Comparison of ENCODE assay signal across 8 mouse cellular contexts in the genomic region with DNA sequence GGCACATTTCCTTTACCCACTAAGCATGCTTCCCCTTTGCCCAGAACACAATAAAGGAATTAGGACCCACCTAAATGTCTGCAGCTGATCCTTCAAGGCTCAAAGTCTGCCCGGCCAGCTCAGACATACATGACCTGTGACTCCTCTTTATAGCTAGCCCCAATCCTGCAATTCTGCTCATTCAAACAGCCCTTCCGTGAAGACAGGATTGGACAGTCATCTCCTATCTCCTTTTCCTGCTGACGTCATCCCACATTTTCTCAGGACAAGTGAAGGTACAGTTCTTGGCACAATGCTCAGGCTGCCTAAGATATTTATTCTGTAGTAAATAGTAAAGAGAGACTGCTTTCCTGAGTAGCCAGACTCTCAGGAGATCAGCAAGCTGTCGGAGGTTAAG. TPM values are rescaled to one million over a fixed set of nuclear protein-coding genes. Genes with fewer than 3 reads are reported as not detected.
A peak's percentile ranks its signal among the peaks of the same experiment; 100 is the strongest.
DNase-seq lines count a peak whose midpoint lies in the region; ATAC-seq and TF ChIP-seq lines count a peak whose summit lies in the region.

No protein-coding gene starts in this region.

- no peaks in the 10 kb centered on the region for H3K27me3 ChIP-seq in kidney, postnatal 0 days (ENCODE audit: insufficient read depth, low read length)
- no peaks in the 10 kb centered on the region for H3K27me3 ChIP-seq in forebrain, embryonic 11.5 days (ENCODE audit: control insufficient read depth, insufficient read depth, low read length)
- no peaks in the 10 kb centered on the region for H3K27me3 ChIP-seq in limb, embryonic 14.5 days (ENCODE audit: control insufficient read depth, insufficient read depth, low read length)
- H3K27me3 ChIP-seq in neural tube, embryonic 13.5 days, result no peaks in the 10 kb centered on the region; the same call in 1 of the 2 replicates

- peak overlapping the region; percentile 93 for H3K9ac ChIP-seq in kidney, postnatal 0 days (ENCODE audit: low read depth, low read length)
- H3K9ac ChIP-seq in forebrain, embryonic 11.5 days (ENCODE audit: low read length), result peak overlapping the region; percentile 1
- H3K9ac ChIP-seq in limb, embryonic 14.5 days (ENCODE audit: low read depth, low read length, severe bottlenecking), result peak overlapping the region; percentile 91; the same call in 1 of the 2 replicates
- H3K9ac ChIP-seq in neural tube, embryonic 13.5 days, result no peak overlapping the region

- H3K27ac ChIP-seq in kidney, postnatal 0 days, result peak overlapping the region; percentile 91
- H3K27ac ChIP-seq in forebrain, embryonic 11.5 days (ENCODE audit: low read depth, low read length), result no peak overlapping the region
- H3K27ac ChIP-seq in limb, embryonic 14.5 days (replicated peaks; ENCODE audit: low read depth, low read length), result 0 out of 2 replicates have a peak overlapping the region, but pooled peaks have one; percentile 89
- peak overlapping the region; percentile 86 for H3K27ac ChIP-seq in neural tube, embryonic 13.5 days (replicated peaks)

- DNase-seq in kidney, postnatal 0 days (ENCODE audit: low spot score), result peak; percentile 41
- DNase-seq in kidney, postnatal 14 days, result no peak
- DNase-seq in forebrain, embryonic 11.5 days (ENCODE audit: low spot score), result no peak
- DNase-seq in limb, embryonic 14.5 days (ENCODE audit: low spot score), result no peak
- DNase-seq in thymus, adult 18-20 months, result no peak
- DNase-seq in right cerebral cortex, postnatal 10 days (ENCODE audit: low spot score in 2 of 2), result no peak
- DNase-seq in thymus, postnatal 36 days, result no peak

- no peak for ATAC-seq in kidney, postnatal 0 days (replicated peaks; ENCODE audit: low FRiP score, low read depth)
- no peak for ATAC-seq in forebrain, embryonic 11.5 days (replicated peaks; ENCODE audit: low FRiP score)
- ATAC-seq in limb, embryonic 14.5 days (ENCODE audit: low FRiP score, low read depth), result no peak
- no peak for ATAC-seq in neural tube, embryonic 13.5 days (ENCODE audit: low read depth)

- H3K9me3 ChIP-seq in kidney, postnatal 0 days (replicated peaks; ENCODE audit: low read length), result no peaks in the 10 kb centered on the region
- no peaks in the 10 kb centered on the region for H3K9me3 ChIP-seq in forebrain, embryonic 11.5 days (ENCODE audit: control insufficient read depth, low read length)
- no peaks in the 10 kb centered on the region for H3K9me3 ChIP-seq in limb, embryonic 14.5 days (ENCODE audit: control insufficient read depth, low read length)
- no peaks in the 10 kb centered on the region for H3K9me3 ChIP-seq in neural tube, embryonic 13.5 days

- H3K36me3 ChIP-seq in kidney, postnatal 0 days (ENCODE audit: insufficient read depth, low read length), result no peaks in the 10 kb centered on the region
- no peaks in the 10 kb centered on the region; the same call in 1 of the 2 replicates for H3K36me3 ChIP-seq in forebrain, embryonic 11.5 days (ENCODE audit: control insufficient read depth, insufficient read depth, low read length)
- H3K36me3 ChIP-seq in limb, embryonic 14.5 days (ENCODE audit: control insufficient read depth, insufficient read depth, low read length), result peaks cover 12% of the 10 kb centered on the region; the same call in 1 of the 2 replicates
- H3K36me3 ChIP-seq in neural tube, embryonic 13.5 days, result no peaks in the 10 kb centered on the region

- H3K4me2 ChIP-seq in kidney, postnatal 0 days (ENCODE audit: low read length), result peak overlapping the region; percentile 61
- H3K4me2 ChIP-seq in forebrain, embryonic 11.5 days (ENCODE audit: low read depth, low read length, severe bottlenecking), result peak overlapping the region; percentile 87
- peak overlapping the region; percentile 83 for H3K4me2 ChIP-seq in limb, embryonic 14.5 days (replicated peaks; ENCODE audit: low read depth, low read length, severe bottlenecking)
- H3K4me2 ChIP-seq in neural tube, embryonic 13.5 days, result peak overlapping the region; percentile 95

- 34% methylated on average over 4 of the region's 4 CpGs for WGBS in kidney, postnatal 0 days
- 36% methylated on average over 4 of the region's 4 CpGs for WGBS in forebrain, embryonic 11.5 days
- WGBS in limb, embryonic 14.5 days, result 37% methylated on average over 4 of the region's 4 CpGs
- 23% methylated on average over 4 of the region's 4 CpGs for WGBS in neural tube, embryonic 13.5 days

- TF ChIP-seq CTCF in kidney, postnatal 0 days (IDR thresholded peaks at IDR 0.05; ENCODE audit: low read depth), result no peak

- peak overlapping the region; percentile 86 for H3K4me3 ChIP-seq in kidney, postnatal 0 days (replicated peaks; ENCODE audit: low read depth, low read length)
- peak overlapping the region; percentile 81; the same call in 1 of the 2 replicates for H3K4me3 ChIP-seq in forebrain, embryonic 11.5 days (ENCODE audit: low read depth, low read length)
- H3K4me3 ChIP-seq in limb, embryonic 14.5 days (replicated peaks; ENCODE audit: low read length), result peak overlapping the region; percentile 81
- peak overlapping the region; percentile 73 for H3K4me3 ChIP-seq in neural tube, embryonic 13.5 days

- TF ChIP-seq POLR2A in limb, embryonic 14.5 days (IDR thresholded peaks at IDR 0.05; ENCODE audit: borderline replicate concordance, extremely low read depth, insufficient read depth, insufficient read length), result no peak

- H3K4me1 ChIP-seq in kidney, postnatal 0 days (replicated peaks; ENCODE audit: insufficient read depth, low read length), result peaks cover 51% of the 10 kb centered on the region
- peaks cover 28% of the 10 kb centered on the region for H3K4me1 ChIP-seq in forebrain, embryonic 11.5 days (replicated peaks; ENCODE audit: control insufficient read depth, insufficient read depth, low read length)
- peaks cover 52% of the 10 kb centered on the region for H3K4me1 ChIP-seq in limb, embryonic 14.5 days (ENCODE audit: control insufficient read depth, insufficient read depth, low read length)
- H3K4me1 ChIP-seq in neural tube, embryonic 13.5 days (replicated peaks), result peaks cover 87% of the 10 kb centered on the region

RNA-seq across cellular contexts. Expression of a gene that starts 1.6 kb away (rescaled TPM):
- polyA plus RNA-seq in kidney, postnatal 0 days (2015; fragmentation: Nextera tagmentation; extraction: Ambion mirVana), result 4.8 and 5.8 TPM in 2 replicates
- 7.6 and 9.6 TPM in 2 replicates for polyA plus RNA-seq in forebrain, embryonic 11.5 days (2014; fragmentation: Nextera tagmentation; extraction: Ambion mirVana)
- 14.4 and 18.1 TPM in 2 replicates for polyA plus RNA-seq in limb, embryonic 14.5 days (2012; rRNA removed)
- polyA plus RNA-seq in limb, embryonic 14.5 days (2014; fragmentation: Nextera tagmentation; extraction: Ambion mirVana), result 10.5 and 11.8 TPM in 2 replicates
- polyA plus RNA-seq in neural tube, embryonic 13.5 days (2015; fragmentation: Nextera tagmentation; extraction: Ambion mirVana), result 4.9 TPM in 2 replicates
